Mouse (Mus musculus) kidney, adult 2 months (tissue): ENCODE measurements around the gene Tm7sf3.

Source experiments
- CTCF ChIP-seq: fragments of 200-500 bp; conservative IDR thresholded peaks from 2 replicates; pipeline ENCODE4 v1.5.1; 2011; ENCODE audit warnings: low read depth, mild to moderate bottlenecking, control low read depth, low read length, moderate library complexity, mixed read lengths; ENCODE audit not compliant: insufficient read depth, insufficient read length
- POLR2A ChIP-seq: fragments of 200-500 bp; IDR thresholded peaks from one replicate; pipeline ENCODE4 v1.6.1; 2011; ENCODE audit warnings: low read depth, low read length, control low read depth

- TF ChIP-seq POLR2A (no peak), CTCF (no peak)
These were observed 44.0 kb upstream of the Tm7sf3 start for GRCm38 (mm10) chr6:146686463-146687196.
